Mouse (Mus musculus): ENCODE results near the gene Chrna9.
"Not testable (repeated sequence)": the region's sequence is repeated elsewhere in the genome, so short reads cannot be mapped to it uniquely, and the experiment has no call there.

Gene Chrna9

GRCm38 (mm10) chr5:65956144-65957008, 21.7 kb downstream of the Chrna9 start:
- in situ Hi-C loops (cut with MboI, MseI) = no loop called here

- in situ Hi-C loops (cut with MboI, MseI) = no loop called here
These were observed 23.9 kb downstream of the Chrna9 start for GRCm38 (mm10) chr5:65958597-65958996.

DNA sequence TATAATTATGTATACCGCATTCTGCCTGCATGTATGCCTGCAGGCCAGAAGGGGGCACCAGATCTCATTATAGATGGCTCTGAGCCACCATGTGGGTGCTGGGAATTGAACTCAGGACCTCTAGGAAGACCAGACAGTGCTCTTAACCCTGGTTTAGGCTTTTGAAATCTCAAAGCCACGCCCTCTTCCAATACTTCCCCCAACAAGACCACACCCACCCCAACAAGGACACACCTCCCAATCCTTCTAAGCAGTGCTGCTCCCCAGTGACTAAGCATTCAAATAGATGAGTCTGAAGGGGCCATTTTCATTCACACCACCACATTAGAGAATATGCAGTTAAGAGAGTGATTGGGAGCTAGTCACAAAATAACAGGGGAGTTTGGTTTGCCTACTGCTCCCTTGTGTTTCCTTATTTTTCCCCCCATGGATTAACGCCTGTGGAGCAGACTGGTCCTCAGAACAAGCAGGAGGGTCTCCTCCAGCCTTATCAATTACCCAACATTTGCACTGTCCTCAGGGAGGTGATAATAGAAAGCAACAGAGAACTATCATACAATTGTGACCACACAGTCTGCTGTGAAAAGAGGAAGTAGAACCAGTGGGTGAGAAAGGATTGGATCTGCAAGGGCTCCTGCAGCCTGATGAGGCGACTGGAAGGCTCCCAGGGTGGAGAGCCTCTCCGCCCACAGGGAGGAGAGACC, 25.3 kb downstream of the Chrna9 start:
- in situ Hi-C loops (cut with MboI, MseI) = no loop called here

DNA sequence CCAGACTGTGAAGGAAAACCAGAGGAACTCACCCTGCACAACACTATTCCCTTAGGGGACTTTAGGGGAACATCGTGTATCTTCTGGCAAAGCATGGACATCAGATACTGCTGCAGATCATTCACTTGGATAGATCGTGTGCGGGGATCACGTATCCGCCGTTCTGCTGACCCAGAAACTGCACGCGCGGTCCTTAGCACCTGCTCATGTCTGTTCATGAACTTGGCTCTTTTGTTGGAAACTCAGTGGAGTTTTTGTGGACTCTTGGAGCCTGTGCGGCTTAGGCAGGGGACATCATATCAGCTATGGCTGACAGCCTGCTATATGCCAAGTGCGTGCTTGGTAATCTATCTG, 25.9 kb downstream of the Chrna9 start:
- in situ Hi-C loops (cut with MboI, MseI) = no loop called here

DNA sequence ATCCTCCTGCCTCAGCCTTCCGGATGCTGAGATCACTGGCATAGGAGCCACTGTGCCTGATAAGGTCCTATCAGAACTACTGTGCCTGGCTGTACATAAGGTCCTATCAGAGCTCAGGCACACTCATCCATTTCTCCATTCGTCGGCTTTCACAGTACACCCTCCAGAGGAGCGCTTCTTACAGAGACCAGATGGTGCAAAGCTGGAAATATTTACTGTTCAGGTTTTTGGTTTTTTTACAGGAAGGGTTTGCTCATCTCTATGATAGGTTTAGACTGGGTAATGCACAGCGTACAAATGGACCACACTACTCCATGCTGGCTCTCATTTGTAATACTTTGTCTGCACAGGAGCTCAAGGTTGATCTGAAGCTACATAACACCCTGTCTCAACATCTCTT, 28.6 kb downstream of the Chrna9 start:
- in situ Hi-C loops (cut with MboI, MseI) = no loop called here

DNA sequence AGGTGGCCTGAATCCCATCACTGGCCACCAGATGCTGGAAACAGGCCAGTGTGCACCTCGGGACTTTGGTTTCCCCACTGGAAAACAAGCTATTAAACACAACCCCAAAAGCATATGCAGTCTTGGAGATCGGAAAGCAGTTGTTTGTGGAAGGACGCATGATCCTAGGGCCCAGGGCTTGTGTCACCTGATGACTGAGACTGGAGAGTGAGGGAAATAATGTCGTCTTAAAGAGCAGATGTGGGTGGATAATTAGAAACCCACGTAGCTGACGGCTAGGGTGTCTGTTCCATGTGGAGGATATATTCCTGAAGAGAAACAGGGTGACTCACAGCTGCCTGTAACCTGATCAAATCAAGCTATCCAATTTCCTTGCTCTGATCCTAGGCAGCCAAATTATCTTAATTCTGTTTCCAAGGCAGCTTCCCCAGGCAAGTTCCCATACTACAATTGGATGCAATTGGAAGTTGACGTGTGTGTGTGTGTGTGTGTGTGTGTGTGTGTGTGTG, 31.1 kb downstream of the Chrna9 start:
- in situ Hi-C loops (cut with MboI, MseI) = no loop called here

DNA sequence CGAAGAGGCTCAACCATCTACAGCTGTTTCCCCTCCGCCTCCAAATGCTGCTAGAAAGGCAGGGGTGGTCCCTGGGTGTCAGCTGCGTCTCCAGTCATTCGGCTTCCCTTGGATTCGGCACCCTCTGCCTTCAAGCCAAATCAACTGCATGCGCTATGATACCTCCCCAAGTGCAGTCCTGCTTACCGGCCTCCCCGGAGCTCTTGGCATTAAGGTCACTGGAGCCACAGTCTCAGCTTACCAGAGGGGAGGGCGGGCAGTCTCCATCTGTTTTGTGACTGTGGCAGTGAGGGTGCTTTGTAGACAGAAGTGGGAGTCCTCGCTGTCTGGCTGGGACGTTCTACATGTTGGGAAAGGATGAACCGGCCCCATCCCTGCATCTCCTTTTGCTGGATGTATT, 32.4 kb downstream of the Chrna9 start:
- in situ Hi-C loops (cut with MboI, MseI) = no loop called here

GRCm38 (mm10) chr5:65968004-65968403, 33.3 kb downstream of the Chrna9 start:
- in situ Hi-C loops (cut with MboI, MseI) = no loop called here

GRCm38 (mm10) chr5:65973189-65973588, 38.5 kb downstream of the Chrna9 start:
- in situ Hi-C loops (cut with MboI, MseI) = no loop called here

DNA sequence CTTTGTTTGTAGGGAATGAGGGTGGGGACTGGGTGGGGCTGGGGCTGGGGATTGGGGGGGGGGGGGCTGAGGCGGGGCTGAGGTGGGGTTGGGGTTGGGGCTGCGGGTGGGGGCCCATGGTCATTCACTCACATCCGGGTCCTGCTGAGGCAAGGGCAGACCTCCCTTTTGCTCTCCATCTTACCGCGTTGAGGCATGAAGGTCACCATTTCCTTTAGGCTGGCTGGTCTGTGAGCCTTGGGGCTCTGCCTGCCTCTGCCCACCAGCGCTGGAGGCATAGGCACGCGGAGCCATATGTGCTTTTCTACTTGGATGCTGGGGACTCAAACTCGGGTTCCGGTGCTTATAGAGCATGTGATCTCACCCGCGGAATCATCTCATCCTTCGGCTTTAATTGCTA, 41.0 kb downstream of the Chrna9 start:
- in situ Hi-C loops (cut with MboI, MseI) = no loop called here

DNA sequence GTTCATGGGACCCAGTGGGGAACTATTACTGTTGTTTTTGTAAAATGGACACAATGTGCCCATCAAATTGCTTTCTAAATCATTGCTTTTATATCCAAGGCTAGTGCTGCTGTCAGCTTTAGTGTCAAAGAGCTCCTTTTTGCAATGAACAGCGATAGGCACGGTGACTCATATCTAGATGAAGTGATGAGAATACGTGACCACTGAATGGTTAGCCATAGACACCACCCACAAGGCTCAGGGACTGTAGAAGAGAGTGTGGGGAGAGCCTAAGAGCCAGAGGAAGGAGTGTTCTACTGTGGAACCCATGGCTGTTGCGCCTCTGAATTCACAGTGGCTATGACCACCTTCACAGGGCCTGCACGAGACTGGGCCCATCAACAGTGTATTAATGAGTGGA, 51.7 kb downstream of the Chrna9 start:
- in situ Hi-C loops (cut with MboI, MseI) = no loop called here

DNA sequence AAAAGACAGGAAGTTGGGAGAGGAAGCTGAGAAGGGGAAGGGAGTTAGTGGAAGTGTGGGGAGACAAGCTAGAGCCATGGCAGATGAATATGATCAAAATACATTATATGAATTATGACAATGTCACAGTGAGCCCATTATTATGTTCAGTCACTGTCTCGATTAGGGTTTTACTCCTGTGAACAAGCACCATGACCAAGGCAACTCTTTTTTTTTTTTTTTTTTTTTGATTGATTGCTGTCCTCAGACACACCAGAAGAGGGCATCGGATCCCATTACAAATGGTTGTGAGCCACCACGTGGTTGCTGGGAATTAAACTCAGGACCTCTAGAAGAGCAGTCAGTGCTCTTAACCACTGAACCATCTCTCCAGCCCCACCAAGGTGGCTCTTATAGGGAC, 52.3 kb downstream of the Chrna9 start:
- in situ Hi-C loops (cut with MboI, MseI) = not testable (repeated sequence)

- in situ Hi-C loops (cut with MboI, MseI) = no loop called here
These were observed 56.5 kb downstream of the Chrna9 start for GRCm38 (mm10) chr5:65991191-65991590.

GRCm38 (mm10) chr5:65994643-65995042, 59.9 kb downstream of the Chrna9 start:
- in situ Hi-C loops (cut with MboI, MseI) = no loop called here

DNA sequence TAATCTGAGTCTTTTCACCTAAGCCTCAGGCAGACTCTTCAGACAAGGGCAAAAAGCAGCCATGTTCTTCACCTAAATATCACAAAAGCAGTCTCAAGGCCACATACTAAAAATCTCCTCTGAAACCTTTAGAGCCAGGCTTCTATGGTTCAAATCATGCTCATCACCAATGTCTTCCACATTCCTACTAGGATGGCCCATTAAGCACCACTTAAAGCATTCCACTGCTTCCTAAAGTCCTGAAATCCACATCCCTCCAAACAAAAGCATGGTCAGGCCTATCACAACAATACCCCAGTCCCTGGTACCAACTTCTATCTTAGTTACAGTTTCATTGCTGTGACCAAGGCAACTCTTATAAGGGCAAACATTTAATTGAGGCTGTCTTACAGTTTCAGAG, 63.1 kb downstream of the Chrna9 start:
- in situ Hi-C loops (cut with MboI, MseI) = no loop called here

DNA sequence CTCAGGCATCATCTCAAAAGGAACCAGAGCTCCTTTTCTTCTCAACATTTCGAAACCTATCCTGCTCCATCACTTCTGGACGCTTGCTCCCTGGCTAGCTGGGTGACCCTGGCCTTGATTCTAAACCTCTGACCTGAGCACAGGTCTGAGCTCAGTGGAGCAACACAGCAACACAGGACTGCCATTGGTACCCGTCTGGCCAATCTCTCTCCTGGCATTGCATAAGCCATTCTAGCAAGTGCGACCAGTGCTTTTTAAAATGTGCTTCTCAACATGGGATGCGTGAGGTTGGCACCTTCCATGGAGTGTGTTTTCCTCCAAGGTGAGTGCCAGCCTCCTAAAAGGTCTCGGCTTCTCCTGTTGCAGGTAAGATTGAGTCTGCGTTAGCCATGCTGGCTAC, 64.4 kb downstream of the Chrna9 start:
- in situ Hi-C loops (cut with MboI, MseI) = no loop called here

DNA sequence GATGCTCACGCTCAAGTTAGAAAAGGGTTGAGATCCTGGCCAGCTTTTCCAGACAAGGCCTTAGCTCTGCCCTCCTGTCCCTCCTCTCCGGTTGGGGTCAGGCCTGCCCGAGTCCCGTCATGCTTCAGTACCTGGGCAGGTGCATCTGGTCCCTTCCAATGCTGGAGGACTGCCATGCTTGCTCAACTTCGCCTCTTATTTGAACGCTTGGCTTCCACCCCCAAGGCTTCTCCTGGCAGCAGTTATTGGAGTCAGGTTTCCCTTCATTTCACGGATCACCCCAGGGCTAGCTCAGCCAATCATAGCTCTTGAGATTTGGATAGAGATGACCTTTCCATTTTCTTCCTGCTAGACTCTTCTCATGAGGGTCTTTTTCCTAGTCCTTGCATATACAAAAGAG, 65.4 kb downstream of the Chrna9 start:
- in situ Hi-C loops (cut with MboI, MseI) = no loop called here

- in situ Hi-C loops (cut with MboI, MseI) = no loop called here
These were observed 65.9 kb downstream of the Chrna9 start for GRCm38 (mm10) chr5:66000567-66001125.

GRCm38 (mm10) chr5:66001232-66001631, 66.5 kb downstream of the Chrna9 start:
- in situ Hi-C loops (cut with MboI, MseI) = no loop called here

DNA sequence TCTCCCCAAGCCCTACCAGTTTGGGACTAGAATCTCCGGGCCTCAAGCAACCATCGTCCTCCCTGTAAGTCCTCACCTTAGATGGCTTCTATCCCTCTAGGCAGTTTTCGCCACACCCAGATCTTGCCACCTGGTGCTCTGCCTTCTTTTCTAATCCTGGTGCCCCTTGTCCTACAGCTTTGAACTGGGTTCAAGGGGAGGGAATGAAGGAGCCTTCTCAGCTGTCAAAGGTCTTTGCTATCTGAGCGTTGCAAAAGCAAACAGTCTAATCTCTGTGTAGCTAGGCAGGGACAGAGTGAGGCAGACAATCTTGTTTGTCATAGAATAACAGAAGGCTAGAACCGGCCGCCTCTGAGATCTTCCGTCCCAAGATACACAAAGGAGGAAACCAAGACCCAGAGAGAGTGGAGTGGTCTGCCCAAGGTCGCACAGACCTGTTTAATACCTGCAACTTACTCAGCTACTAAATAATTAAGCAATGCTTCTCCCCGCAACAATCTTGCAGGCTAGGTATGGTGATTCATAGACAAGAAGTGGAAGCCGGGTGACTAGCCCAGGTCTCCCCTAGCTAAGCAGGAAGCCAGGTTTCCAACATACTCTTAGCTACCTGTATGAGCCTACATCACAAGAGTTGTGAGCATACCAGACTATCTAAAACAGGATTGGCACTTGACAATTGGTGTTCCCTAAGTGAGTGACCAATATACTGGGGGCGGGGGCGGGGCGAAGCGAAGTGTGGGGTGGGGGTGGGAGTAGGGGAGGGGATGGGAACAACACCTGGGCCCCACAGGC, 69.6 kb downstream of the Chrna9 start, which contains the start of gene 9130230L23Rik:
Gene 9130230L23Rik, minus strand, starts transcription at position 152 of the 792 bp plus-strand sequence.
- in situ Hi-C loops (cut with MboI, MseI) = no loop called here

- in situ Hi-C loops (cut with MboI, MseI) = no loop called here
These were observed 70.4 kb downstream of the Chrna9 start for GRCm38 (mm10) chr5:66005041-66005678.

Measured in T-helper 1 cell (primary cell).